Mouse (Mus musculus) T-helper 2 cell (primary cell): Measurements from ENCODE around the gene Bach2.

Experiments used
- in situ Hi-C: fragments of 300-600 bp; cut with MboI, MseI; formaldehyde crosslinking; loops from one replicate; pipeline ENCODE4 v1.15.1; 2025; ENCODE audit warnings: high pct_unique_total_duplicates

Bach2 gene

DNA sequence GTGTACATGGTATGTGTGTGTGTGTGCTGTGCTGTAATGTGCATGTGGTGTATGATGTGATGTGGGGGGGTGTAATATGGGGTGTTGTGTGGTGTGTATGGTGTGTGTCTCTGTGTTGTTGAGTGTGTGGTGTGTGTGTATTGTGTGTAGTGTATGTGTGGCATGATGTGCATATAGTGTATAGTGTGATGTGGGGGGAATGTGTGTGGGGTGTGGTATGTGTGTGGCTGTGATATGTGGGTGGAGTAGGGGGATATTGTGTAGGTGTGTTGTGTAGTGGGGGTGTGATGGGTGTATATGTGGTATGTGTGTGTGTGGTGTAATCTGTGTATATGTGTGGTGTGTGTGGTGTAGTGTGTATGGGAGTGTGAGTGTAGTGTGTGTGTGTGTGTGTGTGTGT, 15.0 kb upstream of the Bach2 start:
- in situ Hi-C loops, result no loop called here

- in situ Hi-C loops, result no loop called here
These were observed 13.4 kb upstream of the Bach2 start for GRCm38 (mm10) chr4:32225191-32225590.

DNA sequence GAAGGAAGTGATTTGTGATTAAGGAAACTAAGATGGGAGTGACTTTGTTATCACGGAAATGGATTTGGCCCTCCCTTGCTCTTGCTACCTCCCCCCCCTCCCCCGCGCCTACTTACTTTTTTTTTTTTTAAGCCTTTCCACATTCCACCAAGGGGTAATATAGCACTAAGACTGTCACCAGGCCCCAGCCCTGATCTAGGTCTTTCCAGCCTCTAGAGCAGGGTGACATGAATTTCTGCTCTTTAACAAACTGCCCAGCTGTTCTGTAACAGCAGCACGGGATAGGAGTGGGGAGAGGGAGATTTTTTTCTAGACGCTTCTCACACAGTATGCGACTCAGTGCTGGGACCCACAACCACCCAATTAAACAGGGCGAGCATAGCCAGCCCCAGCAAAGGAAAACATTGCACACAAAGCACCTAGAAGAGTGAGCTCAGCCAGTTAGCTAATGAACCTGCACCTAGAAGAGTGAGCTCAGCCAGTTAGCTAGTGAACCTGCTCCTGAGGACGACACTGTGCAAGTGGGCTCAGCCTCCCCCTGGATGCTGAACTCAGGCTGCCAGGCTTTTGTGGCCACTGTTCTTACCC, 10.5 kb upstream of the Bach2 start:
- in situ Hi-C loops, result no loop called here

- in situ Hi-C loops, result no loop called here
These were observed 9.3 kb upstream of the Bach2 start for GRCm38 (mm10) chr4:32229266-32229665.

GRCm38 (mm10) chr4:32231258-32232055, 7.1 kb upstream of the Bach2 start:
- in situ Hi-C loops, result loop anchor here (5.0 to 10.0 kb wide), 2 partner anchors 49 to 343 kb away; no protein-coding TSS in a partner anchor

- in situ Hi-C loops, result loop anchor here (10.0 kb wide), 1 partner anchor 339 kb away; no protein-coding TSS in a partner anchor
These were observed 2.5 kb upstream of the Bach2 start for GRCm38 (mm10) chr4:32235920-32236705.

DNA sequence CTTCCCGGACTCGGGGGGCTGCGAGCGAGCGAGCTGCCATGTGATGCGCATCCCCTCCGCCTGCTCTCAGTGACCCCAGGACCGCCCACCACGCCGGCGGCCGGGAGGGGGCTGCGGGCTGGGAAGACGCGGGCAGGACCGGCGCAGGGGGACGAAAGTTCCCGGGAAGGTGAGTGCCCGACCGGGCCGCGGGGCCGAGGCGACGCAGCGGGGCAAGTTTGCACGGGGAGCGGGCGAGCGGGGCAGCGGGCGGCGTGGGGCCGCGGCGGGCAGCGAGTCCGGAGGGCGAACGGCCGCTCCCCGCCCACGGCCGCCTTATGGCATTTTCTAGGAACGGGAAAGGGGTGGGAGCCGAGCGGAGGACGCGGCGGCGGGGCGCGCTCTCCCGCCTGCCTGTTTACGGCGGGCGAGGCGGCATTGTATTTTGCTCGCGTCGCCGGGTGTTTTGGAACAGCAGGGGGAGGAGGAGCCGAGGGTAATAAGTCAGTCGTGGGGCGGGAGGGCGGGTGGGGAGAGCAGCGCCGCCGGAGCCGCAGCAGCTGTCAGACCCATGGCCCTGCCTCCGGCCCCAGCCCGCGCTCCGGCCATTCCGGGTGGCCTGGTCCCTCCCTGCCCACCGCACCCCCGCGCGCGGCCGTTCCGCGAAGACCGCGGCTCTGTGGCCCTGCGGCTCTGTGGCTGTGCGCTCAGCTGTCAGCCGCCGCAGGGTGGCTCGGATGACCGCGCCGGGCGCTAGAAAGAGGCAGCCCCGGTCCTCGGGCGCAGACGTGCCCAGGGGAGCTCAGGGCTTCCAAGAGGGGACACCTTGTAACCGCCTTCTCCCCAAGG, 531 bp downstream of the Bach2 start:
- in situ Hi-C loops, result loop anchor here (10.0 kb wide), 1 partner anchor 336 kb away; no protein-coding TSS in a partner anchor

DNA sequence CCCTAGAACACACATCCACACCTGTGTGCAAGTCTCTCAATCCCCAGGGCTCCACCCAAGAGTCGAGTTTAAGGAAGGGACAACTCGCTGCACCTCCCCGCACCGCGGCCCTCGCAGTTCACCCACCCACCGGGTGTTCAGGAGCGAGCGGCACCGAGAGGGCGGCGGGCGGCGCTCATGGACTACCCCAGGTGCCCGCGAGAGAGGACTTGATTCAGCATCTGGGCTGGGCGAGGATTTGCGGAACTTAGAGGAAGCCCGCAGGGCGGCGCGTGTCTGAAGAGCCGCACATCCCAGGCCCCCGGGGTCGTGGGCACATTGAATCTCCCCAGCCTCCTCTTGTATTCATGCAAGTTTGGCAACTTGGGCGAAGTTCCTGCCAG, 1.1 kb downstream of the Bach2 start:
- in situ Hi-C loops, result loop anchor here (10.0 kb wide), 2 partner anchors 95 to 335 kb away; no protein-coding TSS in a partner anchor

DNA sequence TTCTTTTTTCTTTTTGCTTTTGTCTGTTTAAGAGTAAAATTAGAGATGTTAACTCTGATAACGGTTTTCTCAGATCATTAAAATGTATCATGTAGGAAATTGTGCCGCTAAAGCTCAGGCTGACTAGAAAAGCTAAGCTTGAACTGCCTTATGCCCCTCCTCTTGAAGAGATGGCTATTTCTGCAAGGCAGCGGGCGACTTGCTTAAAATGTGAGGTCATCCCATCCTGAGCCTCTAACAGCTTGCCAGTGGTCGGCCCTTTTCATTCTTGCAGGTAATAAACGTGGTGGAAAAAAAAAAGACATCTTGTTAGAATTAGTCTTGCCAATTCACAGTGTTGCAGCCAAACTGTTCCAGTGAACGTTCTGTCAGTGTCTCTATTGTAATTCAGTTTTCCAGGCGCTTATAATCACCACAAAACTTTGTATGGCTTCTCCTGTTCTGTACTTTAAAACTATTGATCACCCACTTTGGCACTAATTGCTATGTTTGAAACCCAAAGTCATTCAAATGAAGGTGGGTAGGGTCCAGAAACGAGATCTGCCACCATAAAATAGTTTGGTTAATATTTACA, 1.9 kb downstream of the Bach2 start:
- in situ Hi-C loops, result loop anchor here (10.0 kb wide), 1 partner anchor 96 kb away; no protein-coding TSS in a partner anchor

- in situ Hi-C loops, result loop anchor here (10.0 kb wide), 1 partner anchor 97 kb away; no protein-coding TSS in a partner anchor
These were observed 2.9 kb downstream of the Bach2 start for GRCm38 (mm10) chr4:32241351-32241980.

GRCm38 (mm10) chr4:32242122-32242615, 3.6 kb downstream of the Bach2 start:
- in situ Hi-C loops, result loop anchor here (10.0 kb wide), 1 partner anchor 97 kb away; no protein-coding TSS in a partner anchor

DNA sequence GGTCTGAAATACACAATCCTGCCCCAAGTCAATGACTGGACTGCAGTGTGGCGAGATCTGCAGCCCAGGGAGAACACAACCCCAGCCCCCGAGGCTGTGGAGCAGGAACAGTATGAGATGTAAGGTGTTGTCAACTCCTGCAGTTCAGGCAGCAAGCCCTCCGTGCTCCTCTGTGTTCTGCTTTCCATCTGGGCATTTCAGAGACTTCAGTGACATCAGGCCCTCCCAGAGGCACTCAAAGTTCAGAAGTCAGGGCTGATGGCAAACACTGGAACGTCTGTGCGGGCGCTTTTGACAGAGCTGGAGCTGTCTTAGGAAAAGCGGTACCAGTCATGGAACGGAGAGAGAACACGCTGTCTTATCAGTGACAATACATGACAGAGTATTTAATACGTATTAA, 4.9 kb downstream of the Bach2 start:
- in situ Hi-C loops, result loop anchor here (10.0 kb wide), 1 partner anchor 99 kb away; no protein-coding TSS in a partner anchor

- in situ Hi-C loops, result loop anchor here (10.0 kb wide), 1 partner anchor 99 kb away; no protein-coding TSS in a partner anchor
These were observed 5.6 kb downstream of the Bach2 start for GRCm38 (mm10) chr4:32244092-32244745.

DNA sequence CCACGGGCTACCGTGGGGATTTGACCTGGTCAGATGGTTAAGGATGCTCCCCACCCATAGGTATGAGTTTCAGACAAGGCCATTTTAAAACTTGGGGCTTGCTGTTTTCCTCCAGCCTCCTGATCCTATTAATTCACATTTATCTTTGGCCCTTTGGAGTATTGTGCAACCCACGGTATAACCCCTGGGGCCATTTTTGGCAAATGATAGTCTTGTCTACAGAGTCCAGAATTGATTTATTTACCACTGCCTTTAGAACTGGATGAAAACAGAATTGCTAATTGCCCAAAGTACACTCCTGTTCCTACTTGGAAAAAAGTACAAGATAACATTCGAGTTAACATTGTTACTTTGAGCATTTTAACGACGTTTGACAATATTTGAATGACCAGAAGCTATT, 7.0 kb downstream of the Bach2 start:
- in situ Hi-C loops, result loop anchor here (5.0 to 10.0 kb wide), 2 partner anchors 101 to 188 kb away; no protein-coding TSS in a partner anchor

- in situ Hi-C loops, result loop anchor here (5.0 to 10.0 kb wide), 2 partner anchors 101 to 189 kb away; no protein-coding TSS in a partner anchor
These were observed 7.4 kb downstream of the Bach2 start for GRCm38 (mm10) chr4:32246020-32246419.

DNA sequence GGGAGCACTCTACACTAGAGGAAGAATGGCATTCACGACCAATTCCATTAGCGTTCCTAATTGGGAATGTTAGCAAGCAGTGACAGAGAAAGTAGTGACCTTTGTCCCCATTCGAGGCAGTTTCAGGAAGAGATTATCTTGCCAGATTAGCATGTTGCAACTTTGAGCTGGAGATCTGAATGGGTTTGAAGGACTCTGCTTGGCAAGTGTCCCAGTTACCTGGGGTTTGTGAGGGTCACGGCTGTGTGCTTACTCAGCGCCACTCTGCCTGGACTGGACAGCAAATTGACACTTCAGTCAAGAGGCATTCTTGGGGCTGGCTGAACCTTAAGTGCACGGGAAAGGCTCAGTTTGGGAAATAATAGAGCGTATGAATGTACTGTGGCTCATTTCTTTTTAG, 8.2 kb downstream of the Bach2 start:
- in situ Hi-C loops, result loop anchor here (5.0 to 10.0 kb wide), 2 partner anchors 102 to 190 kb away; no protein-coding TSS in a partner anchor

DNA sequence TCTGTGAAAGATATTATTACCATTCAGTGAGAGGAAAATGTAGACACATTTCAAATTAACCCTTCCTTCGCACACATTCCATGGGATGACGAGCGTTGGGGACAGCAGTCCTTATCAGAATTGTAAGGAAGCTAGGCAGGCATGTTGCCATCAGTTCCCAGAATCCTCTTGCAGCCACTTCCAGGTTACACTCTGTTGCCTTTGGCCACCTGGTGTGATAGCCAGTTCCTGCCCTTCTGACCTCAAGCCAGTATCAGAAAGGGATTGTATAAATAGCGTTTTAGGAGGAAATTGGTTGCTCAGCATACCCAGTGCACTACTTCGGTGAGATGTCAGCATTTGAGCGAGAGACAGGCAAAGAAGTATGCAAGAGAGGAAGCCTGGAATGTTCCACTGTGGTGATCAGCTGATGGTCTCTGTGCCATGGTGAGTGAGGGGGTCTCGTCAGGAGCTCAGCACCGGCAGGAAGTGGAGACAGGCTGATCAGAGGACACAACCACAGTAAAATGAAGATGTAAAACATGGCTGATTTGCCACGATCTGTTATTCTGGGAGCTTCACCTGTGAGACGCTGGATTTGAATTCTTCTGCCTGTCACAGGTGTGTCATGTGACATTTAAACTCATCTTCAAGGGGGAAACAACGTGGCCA, 9.0 kb downstream of the Bach2 start:
- in situ Hi-C loops, result loop anchor here (5.0 to 10.0 kb wide), 2 partner anchors 103 to 190 kb away; no protein-coding TSS in a partner anchor

- in situ Hi-C loops, result loop anchor here (5.0 to 10.0 kb wide), 2 partner anchors 103 to 191 kb away; no protein-coding TSS in a partner anchor
These were observed 9.6 kb downstream of the Bach2 start for GRCm38 (mm10) chr4:32248236-32248635.
